Mouse (Mus musculus) kidney, postnatal 0 days (tissue): ENCODE measurements at regions not wholly inside any gene's neighbourhood (a gene's known extent, or its start where the extent isn't known, plus 50 kb on each side); places are given as distances from the start of the nearest gene placed in this dataset.

Source experiments
- ATAC-seq: fragments of 200-750 bp; cut with Nextera tagmentation; replicated peaks from 2 replicates; pipeline ENCODE4 v1.8.0; 2017; ENCODE audit warnings: low read depth, moderate number of reproducible peaks, moderate TSS enrichment, moderate library complexity; ENCODE audit not compliant: low FRiP score
- DNase-seq: peaks from one replicate; pipeline ENCODE4 v3.0.0-alpha.2; 2016; ENCODE audit warnings: low spot score
- H3K27ac ChIP-seq: fragments of 300-500 bp; sonication (generic); 2 replicates; pipeline ENCODE4 v1.5.1; 2014; ENCODE audit warnings: mild to moderate bottlenecking
- H3K27me3 ChIP-seq: fragments of 300-500 bp; sonication (generic); 2 replicates; pipeline ENCODE4 v1.6.1; 2014; ENCODE audit warnings: low read length, mixed read lengths; ENCODE audit not compliant: insufficient read depth
- H3K36me3 ChIP-seq: fragments of 300-500 bp; sonication (generic); 2 replicates; pipeline ENCODE4 v1.6.1; 2014; ENCODE audit warnings: low read length, mixed read lengths; ENCODE audit not compliant: insufficient read depth
- H3K4me1 ChIP-seq: fragments of 300-500 bp; sonication (generic); replicated peaks from 2 replicates; pipeline ENCODE4 v1.6.1; 2014; ENCODE audit warnings: antibody characterized with exemption, low read length, mixed read lengths; ENCODE audit not compliant: insufficient read depth
- H3K4me2 ChIP-seq: fragments of 300-500 bp; sonication (generic); 2 replicates; pipeline ENCODE4 v1.6.1; 2014; ENCODE audit warnings: mild to moderate bottlenecking, low read length, moderate library complexity, mixed read lengths
- H3K4me3 ChIP-seq: fragments of 300-500 bp; sonication (generic); replicated peaks from 2 replicates; pipeline ENCODE4 v1.5.1; 2014; ENCODE audit warnings: low read depth, low read length
- H3K9ac ChIP-seq: fragments of 300-500 bp; sonication (generic); 2 replicates; pipeline ENCODE4 v1.6.1; 2014; ENCODE audit warnings: low read depth, low read length
- H3K9me3 ChIP-seq: fragments of 300-500 bp; sonication (generic); replicated peaks from 2 replicates; pipeline ENCODE4 v1.6.1; 2016; ENCODE audit warnings: low read length, inconsistent platforms, mixed read lengths
- CTCF ChIP-seq: IDR thresholded peaks from 2 replicates; pipeline ENCODE4 v1.5.1; 2016; ENCODE audit warnings: antibody characterized with exemption, low read depth, mild to moderate bottlenecking, moderate library complexity
- WGBS: fragments of 180-500 bp; shearing (Covaris S2); extraction: QIAGEN DNeasy Blood & Tissue Kit; methylation state at CpG from one replicate; pipeline ENCODE4 v1.1.7; 2014; 5-methylcytosine and 5-hydroxymethylcytosine counted together

DNA sequence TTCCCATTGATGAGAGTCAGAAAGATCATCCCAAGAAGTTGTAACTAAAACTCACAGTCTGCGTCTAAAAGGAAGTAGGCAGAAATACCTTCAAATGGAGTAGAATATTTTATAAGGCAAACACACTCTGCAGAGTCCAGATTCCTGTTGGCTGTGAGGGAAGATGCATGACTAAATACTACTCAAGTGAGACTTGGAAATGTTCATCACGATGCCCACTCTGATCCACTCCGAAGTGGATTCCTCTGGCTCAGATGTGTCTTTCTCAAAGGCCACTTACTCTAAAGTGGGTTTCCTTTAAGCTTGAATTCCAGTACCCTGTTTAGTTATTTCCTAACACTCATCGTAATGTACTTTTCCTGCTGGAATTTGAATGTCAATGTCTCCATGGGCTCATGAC is 385.2 kb upstream of the Gm10131 start:
- H3K36me3 ChIP-seq: no peaks in the 10 kb centered on the region
- H3K4me1 ChIP-seq: no peaks in the 10 kb centered on the region
- H3K4me2 ChIP-seq: no peak overlapping the region
- H3K9me3 ChIP-seq: no peaks in the 10 kb centered on the region
- H3K9ac ChIP-seq: no peak overlapping the region
- H3K27ac ChIP-seq: no peak overlapping the region
- WGBS: 92% methylated on average over 4 of the region's 4 CpGs
- ATAC-seq (no peak), DNase-seq (no peak)
- no peak for TF ChIP-seq CTCF
- no peak overlapping the region for H3K4me3 ChIP-seq
- no peaks in the 10 kb centered on the region for H3K27me3 ChIP-seq

DNA sequence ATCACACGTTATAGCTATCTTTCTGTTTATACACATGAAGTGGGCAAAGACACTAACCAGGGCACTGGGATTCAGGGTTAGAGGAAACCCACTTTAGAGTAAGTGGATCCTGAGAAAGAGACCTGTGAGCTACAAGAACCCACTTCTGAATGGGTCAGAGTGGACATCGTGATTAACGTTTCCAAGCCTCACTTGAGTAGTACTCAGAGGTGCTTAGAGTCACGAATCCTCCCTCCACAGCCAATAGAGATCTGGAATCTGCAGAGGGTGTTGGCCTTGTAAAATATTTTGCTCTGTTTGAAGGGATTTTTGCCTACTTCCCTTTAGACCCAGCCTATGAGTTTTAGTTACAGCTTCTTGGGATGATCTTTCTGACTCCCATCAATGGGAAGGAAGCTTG is 384.4 kb upstream of the Gm10131 start:
- Histone ChIP-seq H3K36me3 (no peaks in the 10 kb centered on the region), H3K4me1 (no peaks in the 10 kb centered on the region), H3K4me3 (no peak overlapping the region), H3K4me2 (no peak overlapping the region), H3K27ac (no peak overlapping the region), H3K9me3 (no peaks in the 10 kb centered on the region), H3K9ac (no peak overlapping the region), H3K27me3 (no peaks in the 10 kb centered on the region)
- WGBS: 83% methylated on average over 4 of the region's 4 CpGs
- ATAC-seq (no peak), DNase-seq (no peak)
- no peak for TF ChIP-seq CTCF

DNA sequence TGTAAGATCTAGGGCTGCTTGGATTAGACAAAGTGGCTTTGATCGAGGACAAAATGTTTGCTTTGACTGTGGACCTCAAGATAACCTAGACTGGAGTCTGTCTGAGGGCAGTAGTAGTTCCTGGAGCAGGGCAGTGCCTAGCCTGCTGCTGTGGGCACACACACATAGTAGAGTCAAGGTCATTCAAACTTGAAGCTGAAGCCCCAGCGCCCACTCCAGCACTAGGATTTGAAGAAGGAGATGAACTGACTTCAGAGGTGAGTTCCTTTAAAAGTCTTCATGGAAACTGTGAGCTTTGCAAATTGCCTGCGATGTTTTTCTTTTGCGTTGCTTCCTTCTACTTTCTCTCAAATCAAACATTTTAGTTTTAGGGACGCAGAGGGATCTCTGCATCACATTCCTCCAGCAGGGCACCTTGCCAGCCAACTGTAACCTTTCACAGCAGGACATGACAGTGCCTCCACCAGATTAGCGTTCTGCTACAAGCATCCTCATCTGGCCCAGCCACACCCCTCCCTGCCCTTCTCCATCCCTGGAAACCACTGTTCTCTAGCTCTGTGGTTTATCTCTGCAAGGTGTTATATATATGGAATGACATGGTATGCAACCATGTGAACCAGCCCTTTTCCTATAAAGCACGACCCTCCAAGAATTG is 377.3 kb upstream of the Gm10131 start:
- no peak for TF ChIP-seq CTCF
- Histone ChIP-seq H3K4me3 (no peak overlapping the region), H3K9ac (no peak overlapping the region), H3K36me3 (no peaks in the 10 kb centered on the region), H3K4me2 (no peak overlapping the region), H3K4me1 (no peaks in the 10 kb centered on the region), H3K27ac (no peak overlapping the region), H3K27me3 (no peaks in the 10 kb centered on the region), H3K9me3 (no peaks in the 10 kb centered on the region)
- 65% methylated on average over 7 of the region's 7 CpGs for WGBS
- ATAC-seq (no peak), DNase-seq (no peak)

DNA sequence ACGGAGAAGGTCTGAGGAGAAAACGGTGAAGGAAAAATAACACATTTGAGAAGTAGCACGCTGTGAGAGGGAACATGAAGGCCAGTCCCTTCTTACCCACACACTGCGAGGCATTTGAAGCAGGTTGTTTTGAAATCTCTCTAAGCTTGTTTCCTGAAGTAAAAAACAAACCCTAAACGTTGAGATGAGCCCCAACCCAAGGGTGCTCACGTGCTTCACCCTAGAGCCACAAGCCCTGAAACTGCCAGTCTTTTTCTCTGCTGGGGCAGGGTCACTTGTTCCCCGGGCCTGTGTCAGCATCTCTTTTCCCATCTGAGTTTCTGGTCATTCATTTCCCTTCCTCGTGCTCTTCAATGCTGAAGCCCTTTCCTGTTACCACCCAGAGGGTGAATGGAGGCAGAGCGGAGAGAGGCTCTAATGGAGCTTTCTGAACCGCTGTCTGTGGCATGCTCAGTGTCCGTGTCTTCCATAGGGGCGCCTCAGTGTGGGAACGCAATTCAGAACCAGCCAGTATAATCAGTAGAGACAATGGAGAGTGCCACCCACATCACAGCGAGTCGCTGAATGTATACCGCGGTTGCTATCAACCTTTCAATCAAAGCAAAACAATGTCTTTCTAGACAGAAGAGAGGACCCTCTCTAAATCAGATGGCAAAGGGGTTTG is 375.0 kb upstream of the Gm10131 start:
- WGBS: 71% methylated on average over 17 of the region's 17 CpGs
- DNase-seq (no peak), ATAC-seq (no peak)
- Histone ChIP-seq H3K4me3 (no peak overlapping the region), H3K9me3 (no peaks in the 10 kb centered on the region), H3K4me2 (no peak overlapping the region), H3K27ac (no peak overlapping the region), H3K9ac (no peak overlapping the region), H3K4me1 (no peaks in the 10 kb centered on the region), H3K36me3 (no peaks in the 10 kb centered on the region), H3K27me3 (no peaks in the 10 kb centered on the region)
- no peak for TF ChIP-seq CTCF

DNA sequence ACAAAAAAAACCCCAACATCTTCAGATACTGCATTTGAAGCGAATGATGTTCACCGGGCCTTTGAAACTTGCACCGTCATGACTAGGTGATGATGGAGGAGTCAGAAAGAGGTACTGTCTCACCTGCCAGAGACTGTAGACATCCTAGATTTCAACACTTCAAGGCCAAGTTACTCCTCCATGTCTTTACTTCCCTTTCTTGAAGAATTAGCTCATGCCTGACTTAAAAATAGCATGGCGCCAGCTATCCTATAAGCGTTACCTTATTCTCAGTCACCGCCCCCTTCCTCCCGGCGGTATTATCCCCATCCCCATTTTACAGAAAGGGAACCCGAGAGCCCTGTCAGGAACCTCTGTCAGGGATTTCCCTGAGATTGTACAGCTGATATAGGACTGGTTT is 374.4 kb upstream of the Gm10131 start:
- 91% methylated on average over 9 of the region's 9 CpGs for WGBS
- H3K27ac ChIP-seq: no peak overlapping the region
- DNase-seq: no peak
- no peak for TF ChIP-seq CTCF
- no peak overlapping the region for H3K4me3 ChIP-seq
- H3K27me3 ChIP-seq: no peaks in the 10 kb centered on the region
- no peak overlapping the region for H3K4me2 ChIP-seq
- no peak overlapping the region for H3K9ac ChIP-seq
- H3K4me1 ChIP-seq: no peaks in the 10 kb centered on the region
- H3K9me3 ChIP-seq: no peaks in the 10 kb centered on the region
- H3K36me3 ChIP-seq: no peaks in the 10 kb centered on the region
- ATAC-seq: no peak

DNA sequence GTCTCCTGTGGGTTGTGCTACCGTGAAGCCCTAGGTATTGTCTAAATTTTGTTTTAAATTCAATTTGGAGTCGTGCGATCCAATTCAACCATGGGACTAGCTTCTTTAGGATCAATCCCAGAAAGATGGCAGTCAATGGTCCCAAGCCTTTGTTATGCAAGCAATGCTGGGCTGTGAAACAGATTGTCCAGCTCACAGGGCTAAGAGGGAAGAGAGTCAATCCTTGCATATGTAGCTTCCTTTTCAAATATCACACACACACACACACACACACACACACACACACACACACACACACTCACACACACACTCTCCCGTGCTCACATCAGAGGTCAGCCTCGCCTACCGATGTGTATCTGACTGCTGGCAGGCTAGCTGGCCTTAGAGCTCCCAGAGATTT is 373.8 kb upstream of the Gm10131 start:
- DNase-seq (no peak), ATAC-seq (no peak)
- H3K4me3 ChIP-seq: no peak overlapping the region
- WGBS: 82% methylated on average over 6 of the region's 6 CpGs
- H3K9ac ChIP-seq: no peak overlapping the region
- H3K4me1 ChIP-seq: no peaks in the 10 kb centered on the region
- no peaks in the 10 kb centered on the region for H3K9me3 ChIP-seq
- H3K36me3 ChIP-seq: no peaks in the 10 kb centered on the region
- H3K27me3 ChIP-seq: no peaks in the 10 kb centered on the region
- H3K27ac ChIP-seq: no peak overlapping the region
- TF ChIP-seq CTCF: no peak
- H3K4me2 ChIP-seq: no peak overlapping the region
